Mouse (Mus musculus): ENCODE results near the gene Dgcr2.

The Dgcr2 gene

DNA sequence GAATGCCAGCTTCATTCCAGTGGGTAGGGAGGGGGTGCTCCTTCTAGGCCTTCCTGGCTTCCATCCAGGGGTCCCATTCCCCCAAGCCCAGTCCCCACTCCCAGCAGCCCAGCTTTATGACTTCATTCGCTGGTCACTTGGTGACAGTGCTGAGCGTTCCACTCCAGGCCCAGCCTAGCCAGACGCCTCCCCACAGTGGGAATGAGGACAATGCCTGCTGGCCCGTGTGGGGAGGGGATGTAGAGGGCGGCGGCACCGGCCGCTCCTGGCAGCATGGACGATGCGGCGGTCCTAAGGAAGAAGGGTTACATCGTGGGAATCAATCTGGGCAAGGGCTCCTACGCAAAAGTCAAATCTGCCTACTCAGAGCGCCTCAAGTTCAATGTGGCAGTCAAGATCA is at the start of gene Dgcr2, which contains the start of gene Tssk2:
Gene Dgcr2, minus strand, starts transcription at position 101 of the 400 bp plus-strand sequence.
Gene Tssk2, plus strand, starts transcription at position 176 of the 400 bp plus-strand sequence.
- DNase-seq (ENCODE audit: low read depth), result no peak

GRCm38 (mm10) chr16:17945081-17945831 is 46.9 kb upstream of the Dgcr2 start:
- no peak for DNase-seq (ENCODE audit: low read depth)

DNA sequence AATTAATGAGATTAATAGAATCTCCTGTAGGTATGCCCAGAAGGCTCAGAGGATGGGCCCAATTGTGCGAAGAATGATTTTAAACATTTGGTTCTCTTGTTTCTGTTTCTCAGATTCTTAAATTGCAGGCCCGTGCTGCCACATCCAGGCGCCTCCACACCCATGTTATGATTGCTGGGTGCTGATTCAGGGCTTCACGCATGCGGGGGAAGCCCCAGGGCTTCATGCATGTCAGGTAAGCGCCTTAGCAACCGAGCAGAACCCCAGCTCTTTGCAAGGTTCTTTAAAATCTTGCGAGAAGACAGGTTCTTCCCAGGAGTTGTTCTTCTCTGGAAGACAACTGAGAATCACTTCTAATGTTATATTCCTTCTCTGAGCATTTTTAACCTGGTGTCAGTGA is 45.1 kb upstream of the Dgcr2 start:
- no peak for DNase-seq (ENCODE audit: low read depth)

GRCm38 (mm10) chr16:17939255-17939751 is 40.9 kb upstream of the Dgcr2 start:
- DNase-seq (ENCODE audit: low read depth), result no peak

GRCm38 (mm10) chr16:17938821-17939220 is 40.5 kb upstream of the Dgcr2 start:
- DNase-seq (ENCODE audit: low read depth), result peak; percentile 65

DNA sequence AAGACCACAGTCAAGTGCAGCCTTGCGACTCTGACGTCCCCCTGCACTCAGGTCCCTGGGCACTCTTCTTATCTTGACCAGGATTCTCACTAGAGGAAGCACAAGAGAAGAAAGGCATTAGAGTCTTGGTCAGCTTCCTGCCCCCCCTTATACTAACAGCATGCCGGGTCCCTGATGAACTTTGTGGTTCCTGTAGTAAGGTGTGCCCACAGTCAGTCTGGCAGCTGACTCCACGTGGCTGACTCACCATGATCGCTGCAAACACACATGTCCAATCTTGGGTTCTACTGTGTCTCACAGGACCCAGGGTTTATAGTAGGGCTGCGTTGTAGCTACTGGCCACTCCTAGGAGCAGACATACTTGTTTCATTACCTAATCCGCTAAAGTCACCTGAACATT is 39.8 kb upstream of the Dgcr2 start:
- no peak for DNase-seq (ENCODE audit: low read depth)

- DNase-seq (ENCODE audit: low read depth), result no peak
These were observed 38.4 kb upstream of the Dgcr2 start for GRCm38 (mm10) chr16:17936776-17937175.

GRCm38 (mm10) chr16:17934445-17934910 is 36.1 kb upstream of the Dgcr2 start:
- no peak for DNase-seq (ENCODE audit: low read depth)

- no peak for DNase-seq (ENCODE audit: low read depth)
These were observed 35.5 kb upstream of the Dgcr2 start for GRCm38 (mm10) chr16:17933594-17934444.

DNA sequence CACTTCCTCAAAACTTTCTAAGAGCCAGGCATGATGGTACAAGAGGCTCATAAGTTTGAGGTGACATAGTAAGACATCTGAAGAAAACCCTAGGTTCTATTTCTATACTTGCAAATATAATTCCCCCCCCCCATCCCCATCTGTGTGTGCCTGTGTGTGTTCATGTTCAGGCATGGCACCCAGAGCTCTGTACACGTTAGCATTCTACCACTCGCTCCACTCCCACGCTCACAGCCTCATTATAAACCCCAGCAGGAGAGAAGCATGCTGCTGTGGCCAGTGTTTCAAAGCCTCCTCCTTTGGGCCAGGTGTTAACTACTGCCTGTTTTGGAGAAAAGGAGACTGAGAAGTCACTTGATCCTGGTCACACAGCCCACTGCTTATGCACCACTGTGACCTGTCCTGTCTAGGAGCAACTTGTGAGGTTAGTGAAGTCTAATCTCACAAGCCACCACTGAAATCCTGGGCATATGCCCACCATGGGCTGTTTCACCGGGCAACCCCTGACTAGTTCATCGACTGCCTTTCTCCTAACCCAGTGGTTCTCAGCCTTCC is 33.6 kb upstream of the Dgcr2 start:
- no peak for DNase-seq (ENCODE audit: low read depth)

DNA sequence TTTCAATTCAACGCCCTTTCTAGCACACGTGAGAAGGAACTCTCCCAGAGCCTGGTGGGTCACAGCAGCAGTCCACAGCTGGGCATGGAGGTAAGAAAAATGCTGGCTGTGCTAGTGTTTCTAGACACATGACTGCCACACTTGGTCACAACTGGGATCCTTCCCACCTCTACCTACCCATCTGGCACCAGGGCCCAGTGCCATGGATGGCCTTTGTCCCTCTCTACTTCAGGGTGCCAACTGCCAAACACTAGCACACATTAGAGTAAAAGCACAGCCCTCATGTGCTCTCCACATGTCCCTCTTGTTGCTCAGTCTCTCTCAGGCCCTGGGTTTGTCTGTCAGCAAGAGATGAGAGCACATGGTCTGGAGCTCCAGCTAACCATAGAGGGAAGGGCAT is 31.3 kb upstream of the Dgcr2 start:
- DNase-seq (ENCODE audit: low read depth), result no peak

GRCm38 (mm10) chr16:17929211-17929610 is 30.8 kb upstream of the Dgcr2 start:
- DNase-seq (ENCODE audit: low read depth), result no peak

DNA sequence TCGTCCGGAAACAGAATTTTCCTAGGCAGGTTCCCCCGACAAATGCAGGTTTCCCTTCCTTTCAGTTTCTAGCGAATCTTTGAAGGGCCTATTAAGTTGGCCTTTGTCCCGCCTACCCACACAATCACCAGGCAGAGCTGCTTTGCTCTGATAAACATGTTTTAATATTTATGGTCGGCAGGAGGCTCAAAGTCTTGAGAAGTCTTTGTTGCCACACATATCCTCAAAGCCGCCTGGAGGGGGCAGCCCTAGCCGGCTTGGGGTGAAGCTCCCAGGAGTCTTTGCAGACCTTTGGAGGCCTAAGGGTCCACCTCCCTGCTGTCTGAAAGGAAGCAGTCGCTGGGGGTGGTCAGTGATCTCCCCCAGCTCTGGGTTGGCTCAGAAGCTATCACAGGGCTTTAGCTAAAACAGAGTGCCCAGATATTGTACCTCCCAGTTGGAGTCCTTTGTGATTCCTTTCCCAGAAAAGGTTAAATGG is 30.3 kb upstream of the Dgcr2 start:
- peak; percentile 87 for DNase-seq (ENCODE audit: low read depth)

GRCm38 (mm10) chr16:17928087-17928580 is 29.8 kb upstream of the Dgcr2 start, which contains the start of gene Slc25a1:
Gene Slc25a1, minus strand, starts transcription at chr16:17928219.
- DNase-seq (ENCODE audit: low read depth), result peak; percentile 58

GRCm38 (mm10) chr16:17927351-17928082 is 29.2 kb upstream of the Dgcr2 start:
- no peak for DNase-seq (ENCODE audit: low read depth)

GRCm38 (mm10) chr16:17922163-17922538 is 23.8 kb upstream of the Dgcr2 start:
- no peak for DNase-seq (ENCODE audit: low read depth)

DNA sequence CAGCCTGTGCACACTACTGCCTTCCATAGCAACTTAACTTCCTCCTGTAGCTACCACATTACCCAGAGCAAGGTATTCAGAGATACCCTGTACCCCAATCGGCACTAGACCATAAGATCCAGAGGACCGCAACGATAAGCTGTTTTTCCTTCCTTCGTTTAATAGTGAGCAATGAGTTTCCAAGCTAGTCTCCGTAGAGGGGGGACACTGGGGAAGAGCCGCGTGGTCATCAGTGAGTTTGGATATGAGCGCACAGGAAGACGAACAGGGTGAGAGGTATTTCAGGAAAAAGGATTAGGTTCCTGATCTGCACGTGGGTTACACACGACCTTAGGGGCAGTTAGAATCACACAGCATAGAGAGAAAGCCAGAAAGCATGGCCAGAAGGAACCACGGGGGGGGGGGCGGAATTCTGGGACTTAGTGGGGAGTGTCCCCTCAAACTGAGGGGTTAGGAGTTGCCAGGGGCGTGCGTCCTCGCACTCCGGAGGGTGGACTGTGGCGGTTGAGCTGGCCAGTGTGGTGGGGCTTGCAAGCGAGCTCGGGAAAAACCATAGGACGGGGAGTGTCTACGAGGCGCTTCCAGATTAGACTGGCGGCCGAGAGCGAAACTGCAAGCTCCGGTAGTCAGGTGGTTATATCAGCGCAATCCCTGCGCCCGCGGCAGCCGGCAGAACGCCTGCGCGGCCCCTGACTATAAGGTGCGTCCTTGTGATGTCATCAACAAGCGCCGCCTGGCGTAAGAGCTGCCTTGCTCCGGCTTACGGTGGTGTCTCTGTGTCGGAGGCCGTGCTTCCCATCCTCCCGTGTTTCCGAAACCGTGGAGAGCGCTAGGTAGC is 23.2 kb upstream of the Dgcr2 start:
- peak; percentile 96 for DNase-seq (ENCODE audit: low read depth)

DNA sequence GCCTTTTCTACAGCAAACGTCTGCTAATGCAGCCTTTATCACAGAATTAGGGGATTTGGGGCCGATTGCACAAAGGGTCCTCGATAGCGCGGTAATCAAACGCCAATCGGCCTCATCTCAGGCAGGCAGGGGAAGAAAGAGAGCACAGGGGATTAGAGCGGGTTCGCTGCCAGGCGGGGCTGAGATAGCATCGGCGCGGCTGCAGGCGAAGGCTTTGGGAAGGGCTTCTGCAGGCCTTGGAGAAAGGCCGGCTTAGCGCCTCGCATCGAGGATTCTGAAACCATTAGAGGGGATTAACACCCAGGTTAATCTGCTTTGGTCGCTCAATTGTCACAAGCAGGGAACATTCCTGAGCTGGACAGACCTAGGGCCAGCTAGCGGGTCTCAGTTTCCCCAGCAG is 22.2 kb upstream of the Dgcr2 start:
- DNase-seq (ENCODE audit: low read depth), result no peak

DNA sequence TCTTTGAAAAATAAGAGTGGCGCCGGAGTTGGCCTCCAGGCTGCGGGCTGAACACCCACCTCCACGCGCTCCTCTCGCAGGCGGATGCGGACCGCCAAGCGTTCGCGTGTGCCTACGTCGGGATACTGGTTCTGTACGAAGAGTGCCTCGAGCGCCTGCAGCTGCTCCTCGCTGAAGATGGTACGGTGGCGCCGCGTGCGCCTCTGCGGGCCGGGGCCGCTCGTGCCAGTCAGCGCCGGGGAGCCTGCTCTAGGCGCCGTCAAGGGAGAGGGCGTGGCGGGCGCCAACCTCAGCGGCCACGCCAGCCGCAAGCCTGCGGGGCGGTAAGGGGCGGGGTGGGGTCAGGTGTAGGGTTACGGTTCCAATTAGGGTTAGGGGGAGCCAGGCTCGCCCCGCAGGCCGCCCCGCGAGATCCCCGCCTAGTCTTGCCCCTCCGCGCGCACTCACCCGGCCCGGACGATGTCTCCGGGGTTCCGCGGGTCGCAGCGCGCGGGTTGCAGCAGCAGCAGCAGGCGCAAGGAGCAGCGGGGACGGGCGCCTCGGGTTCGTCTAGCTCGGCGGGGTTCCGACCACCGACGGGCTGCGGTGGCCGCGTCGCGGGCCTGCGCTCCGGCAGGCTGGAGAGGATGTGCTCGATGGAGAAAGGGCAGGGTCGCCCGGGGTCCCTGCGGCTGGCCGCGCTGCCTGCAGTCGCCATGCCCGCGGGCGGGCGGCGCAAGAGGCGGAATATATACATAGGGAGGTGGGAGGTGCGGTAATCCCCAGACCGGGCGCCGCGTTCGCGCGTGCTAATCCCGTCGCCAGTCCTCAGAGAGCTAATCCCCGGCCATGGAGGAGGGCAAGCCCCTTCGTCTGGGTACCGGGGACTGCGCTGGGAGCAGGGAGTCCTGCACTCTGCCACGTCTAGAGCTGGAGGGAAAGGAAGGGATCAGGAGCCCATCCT is 16.2 kb upstream of the Dgcr2 start, which contains the start of gene Gsc2:
Gene Gsc2, minus strand, starts transcription at position 753 of the 943 bp plus-strand sequence.
- no peak for DNase-seq (ENCODE audit: low read depth)

Data from c-Kit-positive CD71-negative TER-119-negative erythroid progenitor cells, embryonic 14.5 days (primary cell).